Mouse (Mus musculus): Measurements from ENCODE around the gene F8a. TPM values are rescaled to one million over a fixed set of nuclear protein-coding genes. Genes with fewer than 3 reads are reported as not detected.
"Not testable (repeated sequence)": the region's sequence is repeated elsewhere in the genome, so short reads cannot be mapped to it uniquely, and the experiment has no call there.

Gene F8a
- 8.8 and 9.3 TPM in 2 replicates for polyA plus RNA-seq (2015; fragmentation: Nextera tagmentation; extraction: Ambion mirVana)

DNA sequence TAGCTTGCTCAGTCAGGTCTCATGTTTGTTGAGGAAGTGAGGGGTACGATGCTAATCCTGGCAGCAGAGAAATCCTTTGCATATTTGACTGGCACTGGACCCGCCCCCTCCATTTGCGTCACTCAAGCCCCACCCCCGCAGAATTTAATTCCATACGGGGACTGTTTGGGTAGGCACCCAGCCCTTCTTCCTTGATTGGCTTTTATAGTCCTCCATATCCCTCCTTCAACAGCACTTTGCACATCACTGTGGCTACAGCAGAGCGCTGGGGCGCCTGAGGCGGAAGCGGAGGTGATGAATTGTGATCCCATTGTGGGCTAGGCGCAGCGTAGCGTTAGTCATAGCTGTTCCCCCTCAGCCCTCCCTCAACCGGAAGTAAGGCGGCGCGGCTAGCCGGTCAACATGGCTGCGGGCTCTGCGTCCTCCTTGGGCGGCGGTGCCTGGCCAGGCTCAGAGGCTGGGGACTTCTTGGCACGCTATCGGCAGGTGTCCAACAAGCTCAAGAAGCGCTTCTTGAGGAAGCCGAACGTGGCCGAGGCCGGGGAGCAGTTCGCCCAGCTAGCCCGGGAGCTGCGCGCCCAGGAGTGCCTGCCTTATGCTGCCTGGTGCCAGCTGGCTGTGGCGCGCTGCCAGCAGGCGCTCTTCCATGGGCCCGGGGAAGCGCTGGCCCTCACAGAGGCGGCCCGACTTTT, at the start of gene F8a:
Gene F8a (plus strand): TSS at position 378 of the 692 bp plus-strand sequence.
- H3K9me3 ChIP-seq = no peaks in the 10 kb centered on the region
- 22% methylated on average over 39 of the region's 39 CpGs for WGBS
- peak within 1 kb of the TSS; percentile 80 for H3K4me2 ChIP-seq
- peaks cover 15% of the 10 kb centered on the region for H3K27me3 ChIP-seq
- H3K4me1 ChIP-seq = no peaks in the 10 kb centered on the region
- ATAC-seq (ENCODE audit: insufficient number of reproducible peaks, insufficient read depth, low FRiP score, low TSS enrichment, low read depth) = peak; percentile 91
- no peaks in the 10 kb centered on the region for H3K36me3 ChIP-seq
- H3K4me3 ChIP-seq = peak within 1 kb of the TSS; percentile 57
- H3K9ac ChIP-seq = peak within 1 kb of the TSS; percentile 74
- peak within 1 kb of the TSS; percentile 82 for H3K27ac ChIP-seq

DNA sequence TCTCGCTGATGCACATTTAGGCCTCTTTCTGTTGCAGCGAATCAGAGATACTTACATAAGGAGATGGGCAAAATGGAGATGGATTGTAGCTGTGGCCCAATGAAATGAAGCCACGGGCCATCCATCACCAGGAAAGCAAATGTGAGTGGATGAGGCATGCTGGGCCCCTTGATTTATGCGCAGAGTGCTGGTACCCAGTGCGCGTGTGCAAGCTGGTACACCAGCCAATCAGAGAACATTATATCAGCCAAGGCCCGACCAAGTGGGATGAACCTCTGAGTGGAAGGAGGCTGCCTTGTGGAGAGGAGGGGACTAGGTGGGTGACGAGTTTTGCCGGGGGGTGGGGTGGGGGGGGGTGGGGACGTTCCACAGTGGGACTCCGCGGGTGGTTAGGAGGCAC, 36.2 kb upstream of the F8a start, which contains the start of gene Xlr3b:
Gene Xlr3b (plus strand): TSS at position 274 of the 400 bp plus-strand sequence.
- H3K4me3 ChIP-seq; H3K4me2 ChIP-seq; H3K9ac ChIP-seq; ATAC-seq (ENCODE audit: insufficient number of reproducible peaks, insufficient read depth, low FRiP score, low TSS enrichment, low read depth); H3K36me3 ChIP-seq; H3K4me1 ChIP-seq; H3K27me3 ChIP-seq; H3K27ac ChIP-seq; H3K9me3 ChIP-seq: not testable (repeated sequence)
- 85% methylated on average over 9 of the region's 12 CpGs for WGBS

DNA sequence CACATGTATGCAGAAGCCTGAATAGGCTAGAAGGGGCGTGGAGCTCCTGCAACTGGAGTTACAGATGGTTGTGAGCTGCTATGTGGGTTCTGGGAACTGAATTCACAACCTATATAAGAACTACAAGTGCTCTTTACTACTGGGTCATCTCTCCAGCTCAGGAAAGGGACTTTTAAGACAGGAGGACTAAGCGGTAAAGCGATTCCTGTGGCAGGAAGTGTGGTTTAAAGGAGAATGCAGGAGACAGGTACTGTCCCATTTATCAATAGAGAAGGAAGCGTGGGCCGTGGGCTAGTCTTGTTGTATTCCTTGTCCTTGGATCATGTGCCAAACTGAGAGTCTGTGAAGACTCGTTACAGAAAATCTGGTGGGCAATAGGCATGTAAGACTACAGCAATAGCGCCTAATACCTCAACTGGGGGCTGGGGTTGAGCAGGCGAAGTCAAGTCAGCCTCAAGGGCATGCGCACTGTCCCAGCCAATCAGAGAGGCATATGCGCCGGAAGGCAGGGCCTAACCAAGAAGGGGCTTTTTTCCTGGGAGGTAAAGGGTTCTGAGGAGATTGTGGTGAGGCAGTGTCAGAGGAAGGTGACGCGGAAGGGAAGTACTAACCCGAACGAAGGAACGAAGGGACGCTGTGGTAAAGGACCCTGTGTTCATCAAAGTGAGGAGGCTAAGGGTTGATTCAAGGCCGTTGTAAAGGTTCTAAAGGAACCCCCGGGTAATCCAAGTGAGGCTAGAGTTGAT, 14.1 kb upstream of the F8a start, which contains the start of gene Xlr4b:
Gene Xlr4b (plus strand): TSS at position 515 of the 746 bp plus-strand sequence.
- not testable (repeated sequence) for H3K27me3 ChIP-seq; H3K27ac ChIP-seq; H3K36me3 ChIP-seq; H3K4me3 ChIP-seq; H3K4me1 ChIP-seq; ATAC-seq (ENCODE audit: insufficient number of reproducible peaks, insufficient read depth, low FRiP score, low TSS enrichment, low read depth); H3K9me3 ChIP-seq; H3K4me2 ChIP-seq; H3K9ac ChIP-seq
- WGBS = 75% methylated on average over 18 of the region's 19 CpGs

DNA sequence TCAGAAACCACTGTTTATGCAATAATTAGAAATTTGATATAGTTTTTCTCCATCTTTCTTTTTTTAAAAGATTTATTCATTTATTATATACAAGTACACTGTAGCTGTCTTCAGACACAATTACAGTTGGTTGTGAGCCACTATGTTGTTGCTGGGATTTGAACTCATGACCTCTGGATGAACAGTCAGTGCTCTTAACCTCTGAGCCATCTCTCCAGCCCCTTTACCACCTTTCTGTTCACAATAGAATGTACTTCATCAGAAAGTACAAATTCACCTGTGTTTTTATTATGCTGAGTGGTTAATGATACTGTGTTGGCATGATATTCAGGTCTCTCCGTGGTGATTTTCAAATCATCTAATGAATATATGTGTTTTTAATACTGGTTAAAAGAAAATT, 2.7 kb upstream of the F8a start:
- H3K9me3 ChIP-seq = no peaks in the 10 kb centered on the region
- H3K4me3 ChIP-seq = no peak overlapping the region
- no peaks in the 10 kb centered on the region for H3K4me1 ChIP-seq
- H3K4me2 ChIP-seq = no peak overlapping the region
- no peak for ATAC-seq (ENCODE audit: insufficient number of reproducible peaks, insufficient read depth, low FRiP score, low TSS enrichment, low read depth)
- no peak overlapping the region for H3K9ac ChIP-seq
- H3K27me3 ChIP-seq = peaks cover 15% of the 10 kb centered on the region
- no peaks in the 10 kb centered on the region for H3K36me3 ChIP-seq
- 60% methylated on average over 1 of the region's 1 CpGs for WGBS
- H3K27ac ChIP-seq = no peak overlapping the region

DNA sequence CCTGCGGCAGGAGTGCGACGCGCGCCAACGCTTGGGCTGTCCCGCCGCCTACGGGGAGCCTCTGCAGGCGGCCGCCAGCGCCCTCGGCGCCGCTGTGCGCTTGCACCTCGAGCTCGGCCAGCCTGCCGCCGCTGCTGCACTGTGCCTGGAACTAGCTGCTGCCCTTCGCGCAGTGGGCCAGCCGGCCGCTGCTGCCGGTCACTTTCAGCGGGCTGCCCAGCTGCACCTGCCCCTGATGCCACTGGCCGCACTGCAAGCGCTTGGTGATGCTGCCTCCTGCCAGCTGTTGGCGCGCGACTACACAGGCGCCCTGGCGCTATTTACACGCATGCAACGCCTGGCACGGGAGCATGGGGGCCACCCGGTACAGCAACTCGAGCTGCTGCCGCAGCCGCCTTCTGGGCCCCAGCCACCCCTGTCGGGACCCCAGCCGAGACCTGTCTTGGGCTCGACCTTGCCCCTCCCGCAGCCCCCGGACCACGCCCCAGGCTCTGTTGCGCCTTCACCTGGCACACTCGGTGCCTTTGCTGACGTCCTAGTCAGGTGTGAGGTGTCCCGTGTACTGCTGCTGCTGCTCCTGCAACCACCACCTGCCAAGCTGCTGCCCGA, 619 bp downstream of the F8a start:
- H3K9me3 ChIP-seq = no peaks in the 10 kb centered on the region
- no peaks in the 10 kb centered on the region for H3K4me1 ChIP-seq
- H3K4me3 ChIP-seq = peak overlapping the region; percentile 57
- peak overlapping the region; percentile 82 for H3K27ac ChIP-seq
- H3K4me2 ChIP-seq = peak overlapping the region; percentile 80
- H3K9ac ChIP-seq = peak overlapping the region; percentile 74
- peaks cover 15% of the 10 kb centered on the region for H3K27me3 ChIP-seq
- ATAC-seq (ENCODE audit: insufficient number of reproducible peaks, insufficient read depth, low FRiP score, low TSS enrichment, low read depth) = peak; percentile 56
- WGBS = 25% methylated on average over 48 of the region's 51 CpGs
- H3K36me3 ChIP-seq = no peaks in the 10 kb centered on the region

DNA sequence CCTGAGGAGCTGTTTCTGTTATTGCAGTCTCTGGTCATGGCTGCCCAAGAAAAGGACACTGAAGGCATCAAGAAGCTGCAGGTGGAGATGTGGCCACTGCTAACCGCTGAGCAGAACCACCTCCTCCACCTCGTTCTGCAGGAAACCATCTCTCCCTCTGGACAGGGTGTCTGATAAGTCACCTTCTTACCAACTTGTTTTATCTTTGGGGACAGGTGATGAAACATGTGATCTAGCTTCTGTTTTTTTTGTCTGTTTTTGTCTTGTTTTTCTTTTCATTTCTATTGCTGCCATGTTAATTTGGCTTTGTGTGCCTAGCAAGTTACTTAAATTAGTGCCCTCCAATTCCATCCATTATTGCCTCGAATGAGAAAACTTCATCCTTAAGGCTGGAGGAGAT, 1.2 kb downstream of the F8a start:
- Histone ChIP-seq H3K27me3 (peaks cover 15% of the 10 kb centered on the region), H3K4me1 (no peaks in the 10 kb centered on the region), H3K9ac (peak overlapping the region; percentile 74; the same call in 1 of the 2 replicates), H3K27ac (no peak overlapping the region), H3K4me3 (peak overlapping the region; percentile 57), H3K9me3 (no peaks in the 10 kb centered on the region), H3K36me3 (no peaks in the 10 kb centered on the region), H3K4me2 (peak overlapping the region; percentile 80)
- no peak for ATAC-seq (ENCODE audit: insufficient number of reproducible peaks, insufficient read depth, low FRiP score, low TSS enrichment, low read depth)
- 36% methylated on average over 3 of the region's 3 CpGs for WGBS

DNA sequence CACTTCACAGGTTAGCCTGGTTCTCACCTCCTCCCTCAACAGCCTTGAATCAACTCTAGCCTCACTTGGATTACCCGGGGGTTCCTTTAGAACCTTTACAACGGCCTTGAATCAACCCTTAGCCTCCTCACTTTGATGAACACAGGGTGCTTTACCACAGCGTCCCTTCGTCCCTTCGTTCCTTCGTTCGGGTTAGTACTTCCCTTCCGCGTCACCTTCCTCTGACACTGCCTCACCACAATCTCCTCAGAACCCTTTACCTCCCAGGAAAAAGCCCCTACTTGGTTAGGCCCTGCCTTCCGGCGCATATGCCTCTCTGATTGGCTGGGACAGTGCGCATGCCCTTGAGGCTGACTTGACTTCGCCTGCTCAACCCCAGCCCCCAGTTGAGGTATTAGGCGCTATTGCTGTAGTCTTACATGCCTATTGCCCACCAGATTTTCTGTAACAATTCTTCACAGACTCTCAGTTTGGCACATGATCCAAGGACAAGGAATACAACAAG, 14.8 kb downstream of the F8a start, which contains the start of gene Xlr4c:
Gene Xlr4c (minus strand): TSS at position 310 of the 505 bp plus-strand sequence.
- not testable (repeated sequence) for ATAC-seq (ENCODE audit: insufficient number of reproducible peaks, insufficient read depth, low FRiP score, low TSS enrichment, low read depth); H3K36me3 ChIP-seq; H3K4me1 ChIP-seq; H3K9me3 ChIP-seq; H3K27me3 ChIP-seq; H3K9ac ChIP-seq; H3K4me3 ChIP-seq; H3K27ac ChIP-seq; H3K4me2 ChIP-seq
- WGBS = 86% methylated on average over 14 of the region's 14 CpGs

DNA sequence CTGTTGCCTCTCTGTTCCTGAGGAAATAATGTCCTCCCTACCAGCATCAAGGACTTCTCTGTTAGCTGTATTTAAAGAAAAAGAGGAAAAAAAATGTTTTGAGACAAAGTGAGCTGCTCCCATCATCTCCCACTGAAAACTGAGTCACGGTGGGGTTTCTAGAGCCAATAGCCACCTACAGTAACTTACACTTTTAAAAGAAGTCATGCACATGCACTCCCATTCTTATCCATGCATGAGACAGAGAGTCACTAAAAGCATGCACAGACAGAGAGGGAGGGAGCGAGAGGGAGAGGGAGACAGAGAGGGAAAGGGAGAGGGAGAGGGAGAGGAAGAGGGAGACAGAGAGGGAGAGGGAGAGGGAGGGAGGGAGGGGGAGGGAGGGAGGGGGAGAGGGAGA, 34.3 kb downstream of the F8a start:
- ATAC-seq (ENCODE audit: insufficient number of reproducible peaks, insufficient read depth, low FRiP score, low TSS enrichment, low read depth) = not testable (repeated sequence)

DNA sequence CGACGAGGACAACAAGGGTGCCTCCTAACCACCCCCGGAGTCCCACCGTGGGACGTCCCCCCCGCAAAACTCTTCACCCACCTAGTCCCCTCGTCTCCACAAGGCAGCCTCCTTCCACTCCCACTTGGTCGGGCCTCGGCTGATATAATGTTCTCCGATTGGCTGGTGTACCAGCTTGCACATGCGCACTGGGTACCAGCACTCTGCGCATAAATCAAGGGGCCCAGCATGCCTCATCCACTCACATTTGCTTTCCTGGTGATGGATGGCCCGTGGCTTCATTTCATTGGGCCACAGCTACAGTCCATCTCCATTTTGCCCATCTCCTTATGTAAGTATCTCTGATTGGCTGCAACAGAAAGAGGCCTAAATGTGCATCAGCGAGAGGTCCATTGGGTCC, 37.2 kb downstream of the F8a start, which contains the start of gene Xlr3c:
Gene Xlr3c (minus strand): TSS at position 121 of the 400 bp plus-strand sequence.
- 90% methylated on average over 14 of the region's 14 CpGs for WGBS

More for the DNA sequence above, 34.3 kb downstream of the F8a start:
- not testable (repeated sequence) for H3K9me3 ChIP-seq, H3K9ac ChIP-seq, H3K36me3 ChIP-seq, H3K27me3 ChIP-seq, H3K4me3 ChIP-seq, H3K4me2 ChIP-seq, H3K27ac ChIP-seq, H3K4me1 ChIP-seq
- 76% methylated on average over 1 of the region's 2 CpGs for WGBS

More for the DNA sequence above, 37.2 kb downstream of the F8a start, which contains the start of gene Xlr3c:
- not testable (repeated sequence) for ATAC-seq (ENCODE audit: insufficient number of reproducible peaks, insufficient read depth, low FRiP score, low TSS enrichment, low read depth); H3K27ac ChIP-seq; H3K36me3 ChIP-seq; H3K9ac ChIP-seq; H3K4me2 ChIP-seq; H3K4me3 ChIP-seq; H3K9me3 ChIP-seq; H3K4me1 ChIP-seq; H3K27me3 ChIP-seq
